Mouse (Mus musculus): ENCODE results near the gene Cyp2j9.
"Not testable (repeated sequence)": the region's sequence is repeated elsewhere in the genome, so short reads cannot be mapped to it uniquely, and the experiment has no call there.

The Cyp2j9 gene

DNA sequence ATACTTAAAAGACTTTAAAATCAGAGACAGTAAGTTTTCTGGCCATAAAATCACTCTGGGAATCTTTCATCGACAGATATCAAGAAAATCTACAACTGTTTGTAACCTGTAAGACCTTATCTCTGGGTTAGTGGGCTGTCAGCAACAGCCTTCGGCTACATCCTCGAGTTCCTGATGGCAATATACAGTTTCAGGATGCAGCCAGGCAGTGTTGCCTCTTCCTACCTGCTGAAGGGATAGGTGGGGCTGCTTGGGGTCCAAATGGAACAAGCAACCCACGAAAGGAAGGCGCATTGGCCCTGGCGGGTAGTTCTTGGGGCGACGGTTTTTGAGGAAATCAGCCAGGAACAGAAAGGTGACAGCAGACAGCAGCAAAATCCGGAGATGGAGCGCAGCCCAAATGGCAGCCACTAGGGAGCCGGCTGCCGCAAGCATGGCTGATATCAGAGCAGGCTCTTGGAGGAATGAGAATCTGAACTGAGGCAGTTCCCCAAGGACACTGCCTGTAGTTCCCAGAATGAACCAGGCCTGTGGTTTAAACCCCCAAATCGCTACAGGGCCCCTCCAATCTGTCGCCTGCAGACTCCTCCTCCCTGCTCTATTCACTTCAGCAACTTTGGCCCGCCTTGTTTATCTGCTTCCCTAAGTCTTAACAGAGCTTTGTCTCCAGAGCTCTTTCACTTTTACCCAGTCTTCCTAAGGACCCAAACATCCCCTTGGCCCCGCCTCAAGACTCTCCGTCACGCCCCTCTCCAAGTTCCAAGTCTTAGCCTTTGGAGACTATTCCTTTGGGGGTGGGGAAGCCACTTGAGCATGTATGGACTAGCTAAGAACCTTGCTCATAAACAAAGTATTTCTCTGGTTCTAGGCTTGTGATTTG is at the start of gene Cyp2j9:
Gene Cyp2j9 (minus strand): TSS at position 668 of the 880 bp plus-strand sequence.
- DNase-seq (ENCODE audit: low spot score in 2 of 2): no peak

GRCm38 (mm10) chr4:96635455-96635854 is 44.1 kb upstream of the Cyp2j9 start:
- DNase-seq (ENCODE audit: low spot score in 2 of 2): no peak

- DNase-seq (ENCODE audit: low spot score in 2 of 2): no peak
Observed at GRCm38 (mm10) chr4:96622474-96622873, 31.1 kb upstream of the Cyp2j9 start.

GRCm38 (mm10) chr4:96591791-96592150 is 393 bp upstream of the Cyp2j9 start:
- DNase-seq (ENCODE audit: low spot score in 2 of 2): no peak

DNA sequence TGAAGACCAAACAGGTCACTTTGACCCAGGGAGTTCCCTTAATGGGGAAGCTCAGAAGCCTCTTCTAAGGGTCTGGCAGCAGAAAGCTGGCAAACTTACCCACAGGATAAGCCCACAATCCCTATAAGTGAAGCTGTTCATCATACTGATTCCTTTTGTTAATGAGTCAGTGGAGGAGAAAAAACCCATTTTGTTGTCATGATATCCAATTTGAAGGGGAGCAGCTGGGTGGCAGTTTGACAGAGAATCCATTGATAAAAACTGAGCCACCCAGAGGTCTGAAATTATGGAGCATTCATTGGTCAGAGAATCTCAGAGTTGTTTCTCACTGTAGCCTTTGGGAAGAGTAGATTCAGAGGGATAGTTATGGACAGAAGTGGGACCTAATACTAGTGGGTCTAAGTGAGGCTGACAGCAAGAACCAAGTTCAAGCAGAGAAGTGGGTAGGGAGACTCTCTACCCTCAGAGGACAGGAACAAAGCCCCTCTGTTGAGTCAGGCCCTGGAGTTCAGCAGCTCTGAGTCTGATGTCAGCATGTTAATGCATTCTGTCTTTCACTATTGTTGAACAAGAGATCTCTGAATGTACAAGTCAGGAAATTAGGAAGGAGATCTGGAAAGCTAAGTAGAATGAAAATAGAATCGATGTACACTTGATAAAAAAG is 9.8 kb downstream of the Cyp2j9 start:
- no peak for DNase-seq (ENCODE audit: low spot score in 2 of 2)

- DNase-seq (ENCODE audit: low spot score in 2 of 2): not testable (repeated sequence)
Observed at GRCm38 (mm10) chr4:96580351-96580750, 11.0 kb downstream of the Cyp2j9 start.

- no peak for DNase-seq (ENCODE audit: low spot score in 2 of 2)
Observed at GRCm38 (mm10) chr4:96569442-96569841, 21.9 kb downstream of the Cyp2j9 start.

DNA sequence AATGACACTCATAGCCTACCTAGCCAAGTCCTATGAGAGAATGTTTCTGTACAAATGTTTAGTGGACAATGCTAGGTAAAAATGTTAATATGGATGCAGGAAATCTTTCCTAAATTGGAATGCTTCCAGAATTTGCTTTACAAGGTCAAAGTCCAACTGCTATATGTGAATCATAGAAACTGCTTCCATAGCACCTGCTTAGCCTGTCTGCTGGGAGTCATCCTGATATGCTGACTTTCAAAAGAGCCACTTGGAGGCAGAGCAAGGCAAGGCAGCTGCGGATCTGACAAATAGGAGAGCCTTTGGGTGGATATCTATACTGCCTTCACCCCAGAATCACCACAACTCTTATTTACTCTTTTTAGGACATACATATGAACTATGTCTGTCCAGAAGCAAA is 23.4 kb downstream of the Cyp2j9 start:
- DNase-seq (ENCODE audit: low spot score in 2 of 2): no peak

DNA sequence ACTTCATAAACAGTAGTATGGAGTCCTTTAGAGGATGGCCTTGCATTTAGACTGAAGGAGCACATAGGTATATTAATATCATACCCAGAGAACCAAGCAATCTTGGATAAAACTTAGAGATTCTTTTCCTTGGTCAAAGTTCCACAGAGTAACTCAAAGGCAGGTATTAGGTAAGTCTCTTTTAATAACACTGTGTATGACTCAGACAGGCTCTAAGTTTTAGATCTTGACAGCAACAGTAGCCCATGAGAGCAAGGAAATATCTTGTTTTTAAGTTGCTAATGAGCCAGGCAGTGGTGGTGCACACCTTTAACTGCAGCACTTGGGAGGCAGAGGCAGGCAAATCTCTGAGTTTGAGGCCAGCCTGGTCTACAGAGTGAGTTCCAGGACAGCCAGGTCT is 25.6 kb downstream of the Cyp2j9 start:
- DNase-seq (ENCODE audit: low spot score in 2 of 2): no peak

DNA sequence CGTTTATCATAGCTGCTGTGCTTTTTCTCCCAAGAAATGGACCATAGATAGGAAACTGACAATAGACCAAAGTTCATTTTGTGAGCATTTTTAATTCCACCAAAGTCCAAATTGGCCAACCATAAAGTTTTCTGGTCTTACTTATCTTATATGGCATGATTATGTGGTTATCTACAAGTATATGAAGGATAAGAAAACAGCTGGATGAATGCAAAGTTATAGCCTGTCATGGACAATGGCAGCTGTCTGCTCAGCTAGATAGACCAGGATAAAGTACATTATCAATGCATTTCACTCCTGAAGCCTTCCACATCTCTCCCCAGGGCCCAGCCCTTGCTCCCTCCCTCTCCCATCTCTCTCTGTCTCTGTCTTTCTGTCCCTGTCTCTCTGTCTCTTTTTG is 30.9 kb downstream of the Cyp2j9 start:
- DNase-seq (ENCODE audit: low spot score in 2 of 2): no peak

GRCm38 (mm10) chr4:96559781-96560180 is 31.6 kb downstream of the Cyp2j9 start:
- DNase-seq (ENCODE audit: low spot score in 2 of 2): no peak

DNA sequence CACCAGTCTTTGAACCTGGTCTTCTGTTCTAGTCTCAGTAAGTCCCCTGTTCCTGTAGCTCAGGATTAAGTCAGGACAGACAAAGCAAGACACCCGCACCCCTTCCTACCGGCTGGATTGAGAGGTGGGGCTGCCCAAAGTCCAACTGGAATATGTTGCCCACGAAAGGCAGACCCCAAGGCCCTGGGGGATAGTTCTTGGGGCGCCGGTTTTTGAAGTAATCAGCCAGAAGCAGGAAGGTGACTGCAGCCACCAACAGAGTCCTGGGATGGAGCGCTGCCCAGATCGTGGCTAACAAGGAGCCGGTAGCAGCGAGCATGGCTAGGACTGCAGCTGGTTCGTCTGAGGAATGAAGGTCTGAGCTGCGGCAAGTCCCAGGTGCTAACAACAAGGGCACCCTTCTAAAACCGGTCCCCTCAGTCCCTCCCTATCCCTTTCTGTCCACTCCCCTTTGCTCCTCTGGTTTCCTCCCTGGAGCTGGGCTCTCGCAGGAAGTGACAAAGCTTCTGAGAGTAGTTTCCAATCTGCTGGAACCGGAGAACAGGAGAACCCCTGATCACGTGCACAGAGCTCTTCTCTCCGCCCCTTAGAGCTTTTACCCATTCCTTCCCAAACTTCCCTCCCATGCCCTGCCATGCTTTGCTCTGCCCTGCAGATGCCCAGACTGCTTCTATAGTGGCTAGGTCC is 38.1 kb downstream of the Cyp2j9 start, which contains the start of gene Cyp2j6:
Gene Cyp2j6 (minus strand): TSS at position 529 of the 687 bp plus-strand sequence.
- DNase-seq (ENCODE audit: low spot score in 2 of 2): no peak

DNA sequence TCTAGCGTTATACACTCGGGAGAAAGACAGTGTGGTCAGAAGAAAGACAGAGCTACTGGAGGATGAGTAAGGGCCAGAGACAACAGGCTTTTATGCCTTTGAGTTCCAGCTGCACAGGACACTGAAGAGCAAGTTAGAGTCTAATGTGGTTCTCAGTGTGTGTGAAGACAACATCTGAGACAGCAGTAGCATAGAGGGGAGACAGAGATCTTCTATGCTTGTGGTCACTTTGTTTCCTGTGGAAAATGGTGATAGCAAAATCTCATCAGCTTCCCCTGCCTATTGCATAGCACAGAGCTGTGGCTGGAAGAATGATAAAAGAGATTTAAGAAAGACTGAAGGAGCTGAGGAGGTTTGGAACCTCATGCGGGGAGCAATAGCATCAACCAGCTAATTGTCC is 39.8 kb downstream of the Cyp2j9 start:
- DNase-seq (ENCODE audit: low spot score in 2 of 2): no peak

GRCm38 (mm10) chr4:96545976-96546375 is 45.4 kb downstream of the Cyp2j9 start:
- no peak for DNase-seq (ENCODE audit: low spot score in 2 of 2)

GRCm38 (mm10) chr4:96525772-96526171 is 65.6 kb downstream of the Cyp2j9 start:
- DNase-seq (ENCODE audit: low spot score in 2 of 2): no peak

- DNase-seq (ENCODE audit: low spot score in 2 of 2): no peak
Observed at GRCm38 (mm10) chr4:96522256-96522655, 69.1 kb downstream of the Cyp2j9 start.

Data from natural killer cell, adult 2 months (primary cell).